Mouse (Mus musculus) embryonic facial prominence, embryonic 10.5 days (tissue): Measurements from ENCODE around the gene Snx3. TPM values are rescaled to one million over a fixed set of nuclear protein-coding genes. Genes with fewer than 3 reads are reported as not detected.
A peak's percentile ranks its signal among the peaks of the same experiment; 100 is the strongest.

Experiments used
- DNase-seq: peaks from one replicate; pipeline ENCODE4 v3.0.0-alpha.2; 2017; ENCODE audit warnings: low spot score
- H3K27ac ChIP-seq: fragments of 300-500 bp; sonication (generic); replicated peaks from 2 replicates; pipeline ENCODE4 v1.5.1; 2016; ENCODE audit warnings: mild to moderate bottlenecking
- H3K27me3 ChIP-seq: fragments of 300-500 bp; sonication (generic); replicated peaks from 2 replicates; pipeline ENCODE4 v1.6.1; 2016; ENCODE audit warnings: low read depth, mild to moderate bottlenecking; ENCODE audit not compliant: poor library complexity, severe bottlenecking
- H3K36me3 ChIP-seq: fragments of 300-500 bp; sonication (generic); replicated peaks from 2 replicates; pipeline ENCODE4 v1.6.1; 2016; ENCODE audit warnings: mild to moderate bottlenecking, moderate library complexity
- H3K4me1 ChIP-seq: fragments of 300-500 bp; sonication (generic); 2 replicates; pipeline ENCODE4 v1.6.1; 2016
- H3K4me3 ChIP-seq: fragments of 300-500 bp; sonication (generic); 2 replicates; pipeline ENCODE4 v1.5.1; 2016; ENCODE audit warnings: mild to moderate bottlenecking, moderate library complexity
- H3K9me3 ChIP-seq: fragments of 300-500 bp; sonication (generic); 2 replicates; pipeline ENCODE4 v1.6.1; 2016; ENCODE audit warnings: mild to moderate bottlenecking
- WGBS: fragments of 180-500 bp; shearing (Covaris S2); methylation state at CpG from one replicate; pipeline ENCODE4 v1.1.7; 2016; 5-methylcytosine and 5-hydroxymethylcytosine counted together
- polyA plus RNA-seq: library from polyadenylated mRNA; unstranded; fragments of >200 nt; fragmentation: Nextera tagmentation; extraction: Ambion mirVana; gene quantifications from 2 replicates; pipeline ENCODE4 v1.2.1, GENCODE M21; 2016

Gene Snx3
- polyA plus RNA-seq, 1 experiment from 2014 or later, result 232 TPM

DNA sequence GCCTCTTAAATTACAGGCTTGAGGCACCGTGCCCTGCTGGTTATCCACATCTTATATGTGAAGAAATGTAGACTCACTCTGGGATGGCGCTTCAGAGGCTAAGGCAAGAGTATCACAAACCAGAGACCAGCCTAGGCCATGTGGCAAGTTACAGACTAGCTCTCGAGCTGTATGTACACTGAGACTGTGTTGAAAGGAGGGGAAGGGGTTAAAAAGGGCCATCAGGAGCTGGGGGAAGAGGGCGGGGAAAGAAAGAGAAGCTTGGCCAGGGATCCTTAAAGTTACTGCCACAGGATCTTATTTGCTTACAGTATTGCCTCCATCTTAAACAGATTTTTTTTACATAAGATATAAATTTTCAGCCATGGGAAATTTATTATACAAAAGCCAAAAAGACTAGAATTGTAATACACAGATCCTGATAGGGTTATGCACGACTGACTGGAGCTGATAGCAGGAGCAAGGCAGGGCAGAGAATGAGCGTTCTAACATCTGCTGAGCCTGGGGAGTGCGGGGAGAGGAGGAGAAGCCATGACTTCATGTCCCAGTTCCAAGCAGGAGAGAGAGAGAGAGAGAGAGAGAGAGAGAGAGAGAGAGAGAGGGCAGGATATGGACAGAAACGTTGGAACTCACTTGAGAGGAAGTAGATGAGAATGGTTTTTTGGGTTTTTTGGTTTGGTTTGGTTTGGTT, 13.1 kb upstream of the Snx3 start:
- no peaks in the 10 kb centered on the region for H3K27me3 ChIP-seq
- WGBS, result 30% methylated on average over 8 of the region's 8 CpGs
- H3K36me3 ChIP-seq, result no peaks in the 10 kb centered on the region
- DNase-seq, result peak; percentile 16
- no peak overlapping the region for H3K4me3 ChIP-seq
- H3K9me3 ChIP-seq, result no peaks in the 10 kb centered on the region
- H3K27ac ChIP-seq, result peak overlapping the region; percentile 48; the same call in 1 of the 2 replicates
- H3K4me1 ChIP-seq, result peaks cover 8% of the 10 kb centered on the region

DNA sequence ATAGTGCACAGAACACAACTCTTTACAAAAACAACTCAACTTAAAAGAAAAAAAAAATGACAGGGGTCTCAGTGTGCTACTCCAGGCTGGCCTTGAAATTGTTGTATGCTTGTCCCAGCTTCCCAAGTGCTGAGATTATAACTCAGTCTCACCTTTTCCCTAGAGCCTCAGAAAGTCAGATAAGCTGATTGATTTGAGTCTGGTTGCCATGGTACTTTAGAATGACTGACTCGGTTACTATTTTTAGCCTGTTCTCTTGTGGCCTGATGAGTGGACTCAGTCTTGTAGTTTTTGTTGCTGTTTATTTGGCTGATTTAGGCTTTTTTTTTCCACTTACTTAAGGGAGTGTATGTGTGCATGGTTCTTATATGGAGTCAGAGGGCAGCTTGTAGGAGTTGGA, 10.7 kb upstream of the Snx3 start:
- Histone ChIP-seq H3K27me3 (no peaks in the 10 kb centered on the region), H3K4me1 (peaks cover 8% of the 10 kb centered on the region), H3K36me3 (no peaks in the 10 kb centered on the region), H3K9me3 (no peaks in the 10 kb centered on the region), H3K27ac (no peak overlapping the region), H3K4me3 (no peak overlapping the region)
- 63% methylated on average over 1 of the region's 1 CpGs for WGBS
- no peak for DNase-seq

DNA sequence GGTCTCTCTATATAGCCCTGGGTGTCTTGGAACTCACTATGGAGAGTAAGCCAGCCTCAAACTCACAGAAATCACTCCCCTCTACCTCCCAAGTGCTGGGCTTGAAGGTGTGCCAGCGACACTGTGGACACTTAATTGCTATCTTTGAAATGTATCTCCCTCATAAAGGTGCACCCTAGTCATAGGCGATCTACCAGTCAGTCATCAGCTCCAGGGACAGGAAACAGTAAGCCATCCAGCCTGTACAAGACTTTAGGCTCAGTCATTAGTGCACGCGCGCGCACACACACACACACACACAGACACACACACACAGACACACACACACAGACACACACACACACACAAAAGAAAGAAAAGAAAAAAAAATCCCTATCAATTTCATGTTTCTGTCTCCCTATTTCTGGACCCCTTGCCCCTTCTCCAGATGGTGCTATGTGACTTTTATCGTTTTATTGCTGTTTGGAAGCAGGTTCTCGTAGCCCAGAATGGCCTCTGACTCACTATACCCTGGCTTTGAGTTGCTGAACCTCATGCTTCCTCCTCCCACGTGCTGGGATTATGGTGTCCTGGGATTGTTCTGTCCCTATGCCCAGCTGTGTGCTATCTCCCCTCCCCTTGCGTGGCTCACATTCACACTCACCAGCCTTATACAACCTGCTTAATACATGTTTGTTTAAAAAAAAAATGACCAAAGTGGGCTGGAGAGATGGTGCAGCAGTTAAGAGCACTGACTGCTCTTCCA, 9.6 kb upstream of the Snx3 start:
- peaks cover 8% of the 10 kb centered on the region for H3K4me1 ChIP-seq
- no peak overlapping the region for H3K27ac ChIP-seq
- 85% methylated on average over 10 of the region's 10 CpGs for WGBS
- no peaks in the 10 kb centered on the region for H3K27me3 ChIP-seq
- no peaks in the 10 kb centered on the region for H3K36me3 ChIP-seq
- DNase-seq, result no peak
- no peak overlapping the region for H3K4me3 ChIP-seq
- H3K9me3 ChIP-seq, result no peaks in the 10 kb centered on the region

DNA sequence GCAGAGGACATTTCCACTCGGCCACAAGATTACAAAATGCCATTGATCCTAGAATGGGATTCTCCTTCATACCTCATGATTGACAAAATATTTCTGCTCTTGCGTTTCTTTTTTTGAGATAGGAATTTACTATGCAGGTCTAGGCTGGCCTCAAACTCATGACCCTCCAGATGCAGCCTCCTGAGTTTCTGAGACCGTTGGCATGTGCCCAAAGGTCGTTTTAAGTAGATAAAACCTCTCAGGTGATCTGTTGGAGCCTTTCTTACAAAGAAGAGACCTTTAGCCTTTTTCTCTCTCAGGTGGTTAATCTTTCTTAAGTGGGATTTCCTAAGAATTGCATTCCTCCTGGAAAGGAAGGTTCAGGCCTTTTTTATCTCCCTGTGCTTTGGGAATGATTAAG, 8.8 kb upstream of the Snx3 start:
- 60% methylated on average over 4 of the region's 4 CpGs for WGBS
- H3K36me3 ChIP-seq, result no peaks in the 10 kb centered on the region
- peaks cover 8% of the 10 kb centered on the region for H3K4me1 ChIP-seq
- DNase-seq, result no peak
- no peaks in the 10 kb centered on the region for H3K9me3 ChIP-seq
- no peak overlapping the region for H3K27ac ChIP-seq
- H3K4me3 ChIP-seq, result no peak overlapping the region
- no peaks in the 10 kb centered on the region for H3K27me3 ChIP-seq

DNA sequence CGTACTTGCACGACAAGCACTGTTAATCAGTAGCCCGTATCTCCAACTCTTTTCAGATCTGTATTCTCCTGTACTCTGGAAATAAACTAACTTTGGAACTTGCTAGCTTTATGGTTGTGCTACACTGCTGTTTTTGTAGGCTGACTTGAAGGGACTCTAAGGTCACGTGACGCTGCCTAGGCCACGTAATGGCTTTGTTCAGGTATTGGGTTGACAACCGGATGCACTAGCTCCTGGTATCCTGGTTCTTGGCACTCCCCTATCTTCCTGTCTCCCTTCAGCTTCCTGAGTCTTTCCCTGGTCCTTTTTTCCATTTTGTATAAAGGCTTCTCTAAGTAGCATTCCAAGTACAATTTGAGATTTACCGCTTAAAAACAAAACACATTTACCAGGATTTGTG, 1.2 kb upstream of the Snx3 start:
- H3K36me3 ChIP-seq, result peaks cover 9% of the 10 kb centered on the region
- DNase-seq, result no peak
- H3K9me3 ChIP-seq, result no peaks in the 10 kb centered on the region
- no peak overlapping the region for H3K27ac ChIP-seq
- H3K27me3 ChIP-seq, result no peaks in the 10 kb centered on the region
- H3K4me1 ChIP-seq, result peaks cover 14% of the 10 kb centered on the region
- H3K4me3 ChIP-seq, result no peak overlapping the region
- WGBS, result 95% methylated on average over 8 of the region's 8 CpGs

DNA sequence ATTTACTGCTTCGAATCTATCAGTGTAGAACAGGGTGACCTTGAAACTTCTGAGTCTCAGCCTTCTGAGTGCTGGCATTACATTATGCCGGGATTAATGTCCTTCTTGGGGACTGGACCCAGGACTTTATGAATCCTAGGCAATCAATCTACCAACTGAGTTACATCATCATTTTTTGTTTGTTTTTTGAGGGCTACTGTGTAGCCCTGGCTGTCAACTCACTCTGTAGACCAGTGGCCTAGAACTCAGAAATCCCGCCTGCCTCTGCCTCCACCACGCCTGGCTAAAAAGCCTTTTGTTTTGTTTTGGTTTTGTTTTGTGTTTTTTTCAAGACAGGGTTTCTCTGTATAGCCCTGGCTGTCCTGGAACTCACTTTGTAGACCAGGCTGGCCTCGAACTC, 669 bp upstream of the Snx3 start:
- H3K27ac ChIP-seq, result peak overlapping the region; percentile 93
- WGBS, result 89% methylated on average over 5 of the region's 5 CpGs
- peaks cover 14% of the 10 kb centered on the region for H3K4me1 ChIP-seq
- no peaks in the 10 kb centered on the region for H3K9me3 ChIP-seq
- no peak for DNase-seq
- peak overlapping the region; percentile 95 for H3K4me3 ChIP-seq
- peaks cover 11% of the 10 kb centered on the region for H3K36me3 ChIP-seq
- H3K27me3 ChIP-seq, result no peaks in the 10 kb centered on the region

DNA sequence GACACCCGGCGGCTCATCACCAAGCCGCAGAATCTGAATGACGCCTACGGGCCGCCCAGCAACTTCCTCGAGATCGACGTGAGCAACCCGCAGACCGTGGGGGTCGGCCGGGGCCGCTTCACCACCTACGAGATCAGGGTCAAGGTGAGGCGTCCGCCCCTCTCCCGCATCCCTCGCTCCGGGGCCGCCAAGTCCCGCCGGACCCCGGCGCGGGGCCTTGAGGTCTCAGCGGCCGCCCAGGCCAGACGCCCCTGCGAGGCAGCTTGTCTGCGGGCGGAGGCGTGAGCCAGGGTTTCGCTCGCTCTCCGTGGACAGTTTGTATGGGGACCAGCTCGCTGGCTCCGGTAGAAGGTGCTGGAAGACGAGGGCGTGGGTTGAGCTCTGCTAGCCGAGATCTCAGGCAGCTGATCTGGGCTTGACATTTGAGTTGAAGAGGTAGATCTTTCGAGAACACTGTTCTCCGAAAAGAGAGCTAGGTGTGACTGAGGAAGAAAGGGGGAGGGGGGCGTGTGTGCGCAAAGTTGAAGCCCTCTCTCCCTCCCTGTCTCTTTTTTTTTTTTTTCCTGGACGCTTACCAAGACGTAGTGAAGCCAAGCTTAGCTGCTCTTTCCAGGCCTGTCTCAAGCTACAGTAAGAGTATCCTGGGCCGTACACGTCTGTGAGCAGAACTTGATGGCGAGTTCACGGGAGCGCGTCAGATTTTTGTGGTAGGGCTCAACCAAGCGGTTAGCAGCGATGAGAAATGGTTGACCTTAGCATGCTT, 700 bp downstream of the Snx3 start:
- Histone ChIP-seq H3K27ac (peak overlapping the region; percentile 93), H3K9me3 (no peaks in the 10 kb centered on the region), H3K27me3 (no peaks in the 10 kb centered on the region), H3K36me3 (peaks cover 17% of the 10 kb centered on the region), H3K4me3 (peak overlapping the region; percentile 95), H3K4me1 (peaks cover 14% of the 10 kb centered on the region)
- no peak for DNase-seq
- 1% methylated on average over 55 of the region's 55 CpGs for WGBS

DNA sequence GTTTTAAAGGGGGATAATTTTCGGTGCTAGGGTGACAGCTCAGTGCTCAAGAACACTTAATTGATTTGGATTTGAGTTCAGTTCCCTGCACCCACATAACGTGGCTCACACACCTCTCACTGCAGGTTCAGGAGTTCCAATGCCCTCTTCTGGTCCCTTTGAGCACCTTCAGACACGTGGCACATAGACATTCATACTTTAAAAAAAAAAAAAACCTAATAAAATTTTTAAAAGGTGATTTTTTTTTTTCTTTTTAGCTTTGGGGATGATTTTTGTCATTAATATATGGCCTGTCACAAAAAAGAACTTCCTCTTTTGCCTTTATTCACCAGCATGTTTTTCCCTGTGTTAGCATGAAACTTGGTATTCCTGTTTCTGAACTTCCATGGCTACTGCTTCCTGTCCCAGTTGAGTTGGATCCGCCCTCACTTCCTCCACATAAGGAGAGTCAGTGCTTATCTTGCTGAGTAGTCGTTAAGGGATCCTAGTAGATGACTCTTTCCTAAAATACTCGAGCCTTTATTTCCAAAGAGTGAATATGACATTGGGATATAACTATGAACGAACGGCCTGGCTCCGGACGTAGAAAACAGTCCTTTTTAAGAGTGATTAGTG, 2.4 kb downstream of the Snx3 start:
- H3K9me3 ChIP-seq, result no peaks in the 10 kb centered on the region
- no peak overlapping the region for H3K4me3 ChIP-seq
- H3K27me3 ChIP-seq, result no peaks in the 10 kb centered on the region
- DNase-seq, result no peak
- peaks cover 14% of the 10 kb centered on the region for H3K4me1 ChIP-seq
- H3K36me3 ChIP-seq, result peaks cover 30% of the 10 kb centered on the region
- 89% methylated on average over 10 of the region's 10 CpGs for WGBS
- no peak overlapping the region for H3K27ac ChIP-seq

DNA sequence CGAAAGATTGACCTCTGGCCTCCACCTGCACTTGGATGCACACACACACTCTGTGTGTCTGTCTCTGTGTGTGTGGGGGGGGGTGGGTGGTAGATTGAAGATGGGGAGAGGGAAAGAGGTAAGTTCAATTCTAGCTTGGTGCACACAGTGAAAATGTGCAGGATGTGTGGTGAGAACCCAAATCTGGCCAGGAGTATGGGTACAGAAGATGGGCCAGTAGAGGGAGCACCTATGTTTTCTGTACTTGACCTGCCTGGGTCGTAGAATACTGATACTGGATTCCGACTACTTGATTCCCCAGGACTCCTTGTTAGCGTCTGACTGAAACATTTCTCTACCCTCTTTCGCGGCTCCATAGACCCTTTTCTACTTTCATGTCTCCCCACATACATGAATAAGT, 8.3 kb downstream of the Snx3 start:
- Histone ChIP-seq H3K9me3 (no peaks in the 10 kb centered on the region), H3K4me3 (no peak overlapping the region), H3K27me3 (no peaks in the 10 kb centered on the region), H3K36me3 (peaks cover 44% of the 10 kb centered on the region), H3K27ac (no peak overlapping the region), H3K4me1 (no peaks in the 10 kb centered on the region)
- WGBS, result 87% methylated on average over 6 of the region's 6 CpGs
- no peak for DNase-seq

DNA sequence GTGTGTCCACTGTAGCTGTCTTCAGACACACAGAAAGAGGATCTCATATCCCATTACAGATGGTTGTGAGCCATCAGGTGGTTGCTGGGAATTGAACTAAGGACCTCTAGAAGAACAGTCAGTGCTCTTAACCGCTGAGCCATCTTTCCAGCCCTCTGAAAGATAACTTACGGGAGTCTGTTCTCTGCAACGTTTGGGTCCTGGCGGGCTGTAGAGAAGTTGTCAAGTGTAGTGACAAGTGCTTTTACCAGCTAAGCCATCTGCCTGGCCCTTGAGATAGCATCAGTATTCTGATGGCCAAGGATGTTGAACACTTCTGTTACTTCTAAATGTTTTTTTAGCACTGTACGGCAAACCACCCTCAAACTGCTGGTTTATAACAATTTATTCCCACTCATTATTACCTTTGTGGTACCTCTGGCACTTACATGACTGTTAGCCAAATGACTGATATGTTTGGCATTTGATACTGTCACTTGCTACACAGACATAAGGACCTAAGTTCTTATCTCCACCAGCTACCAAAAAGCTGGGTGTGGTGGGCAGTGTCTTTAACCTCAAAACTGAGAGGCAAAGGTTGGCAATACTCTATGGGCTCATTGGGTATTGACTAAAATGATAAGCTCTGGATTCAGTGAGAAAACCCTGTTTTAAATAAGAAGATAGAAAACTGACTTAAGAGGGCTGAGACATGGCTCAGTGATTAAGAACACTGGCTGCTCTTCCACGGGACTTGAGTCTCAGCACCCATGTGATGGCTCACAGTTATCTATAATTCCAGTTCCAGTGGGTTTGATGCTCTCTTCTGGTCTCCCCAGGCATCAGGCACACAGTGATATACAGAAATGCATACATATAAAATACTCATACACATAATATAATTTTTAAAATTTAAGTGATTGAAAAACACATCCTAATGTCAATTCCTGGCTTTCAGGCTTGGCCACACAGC, 9.6 kb downstream of the Snx3 start:
- no peaks in the 10 kb centered on the region for H3K27me3 ChIP-seq
- no peak overlapping the region for H3K27ac ChIP-seq
- H3K9me3 ChIP-seq, result no peaks in the 10 kb centered on the region
- WGBS, result 93% methylated on average over 6 of the region's 6 CpGs
- no peak overlapping the region for H3K4me3 ChIP-seq
- H3K4me1 ChIP-seq, result no peaks in the 10 kb centered on the region
- no peak for DNase-seq
- peaks cover 42% of the 10 kb centered on the region for H3K36me3 ChIP-seq

DNA sequence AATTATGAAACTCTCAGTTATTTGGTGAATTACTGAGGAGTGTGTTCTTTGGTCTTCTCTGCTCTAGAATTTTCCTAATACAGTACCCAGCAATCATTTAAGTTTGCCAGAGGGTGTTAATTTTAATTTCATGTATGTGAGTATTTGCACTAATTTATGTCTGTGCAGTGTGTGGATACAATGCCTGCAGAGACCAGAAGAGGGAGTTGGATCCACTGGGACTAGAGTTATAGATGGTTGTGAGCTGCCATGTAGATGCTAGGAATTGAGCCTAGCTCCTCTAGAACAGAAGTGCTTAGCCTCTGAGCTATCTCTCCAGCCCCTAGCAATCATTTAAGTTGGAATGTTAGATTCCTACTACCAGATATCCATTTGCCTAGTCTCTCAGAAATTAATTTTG, 12.3 kb downstream of the Snx3 start:
- no peaks in the 10 kb centered on the region for H3K27me3 ChIP-seq
- H3K4me1 ChIP-seq, result no peaks in the 10 kb centered on the region
- no peak overlapping the region for H3K4me3 ChIP-seq
- no peak for DNase-seq
- peaks cover 23% of the 10 kb centered on the region for H3K36me3 ChIP-seq
- H3K9me3 ChIP-seq, result no peaks in the 10 kb centered on the region
- H3K27ac ChIP-seq, result no peak overlapping the region

DNA sequence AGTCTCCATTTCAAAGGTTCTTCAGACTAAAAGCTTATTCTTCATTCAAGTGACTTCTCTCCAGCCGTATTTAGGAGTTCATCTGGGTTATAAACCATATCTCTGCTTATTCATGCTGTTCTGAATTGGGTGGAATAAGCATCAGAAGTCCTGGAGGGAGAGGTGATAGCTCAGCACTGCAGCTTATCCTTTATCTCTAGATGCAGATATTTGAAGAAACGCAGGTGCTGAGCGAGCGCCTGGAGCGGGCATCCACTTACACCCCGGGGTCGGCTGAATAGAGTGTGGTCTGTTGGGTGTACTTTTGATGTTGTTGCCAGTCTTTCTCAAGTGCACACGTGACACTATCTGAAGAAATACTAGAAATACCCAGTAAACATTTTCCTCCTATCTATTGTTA, 16.5 kb downstream of the Snx3 start:
- no peaks in the 10 kb centered on the region for H3K36me3 ChIP-seq
- H3K4me3 ChIP-seq, result no peak overlapping the region
- 88% methylated on average over 8 of the region's 8 CpGs for WGBS

More for the DNA sequence above, 16.5 kb downstream of the Snx3 start:
- no peak for DNase-seq
- peaks cover 9% of the 10 kb centered on the region for H3K4me1 ChIP-seq
- no peaks in the 10 kb centered on the region for H3K9me3 ChIP-seq
- H3K27ac ChIP-seq, result no peak overlapping the region
- no peaks in the 10 kb centered on the region for H3K27me3 ChIP-seq
